Mouse (Mus musculus) intestine, postnatal 0 days (tissue): ENCODE data around the gene Vrk2. TPM values are rescaled to one million over a fixed set of nuclear protein-coding genes. Genes with fewer than 3 reads are reported as not detected.

ENCODE experiments used
- ATAC-seq: fragments of 200-750 bp; cut with Nextera tagmentation; 2 replicates; pipeline ENCODE4 v1.8.0; 2017; ENCODE audit warnings: mild to moderate bottlenecking, moderate TSS enrichment, moderate library complexity
- H3K27ac ChIP-seq: fragments of 300-500 bp; sonication (generic); 2 replicates; pipeline ENCODE4 v1.5.1; 2014; ENCODE audit warnings: mild to moderate bottlenecking, low read depth, low read length, moderate library complexity
- H3K27me3 ChIP-seq: fragments of 300-500 bp; sonication (generic); replicated peaks from 2 replicates; pipeline ENCODE4 v1.6.1; 2014; ENCODE audit warnings: low read length, mixed read lengths; ENCODE audit not compliant: control insufficient read depth, insufficient read depth
- H3K36me3 ChIP-seq: fragments of 300-500 bp; sonication (generic); 2 replicates; pipeline ENCODE4 v1.6.1; 2014; ENCODE audit warnings: mild to moderate bottlenecking, moderate library complexity; ENCODE audit not compliant: control insufficient read depth, insufficient read depth
- H3K4me1 ChIP-seq: fragments of 300-500 bp; sonication (generic); replicated peaks from 2 replicates; pipeline ENCODE4 v1.6.1; 2014; ENCODE audit warnings: antibody characterized with exemption, low read length, mixed read lengths; ENCODE audit not compliant: control insufficient read depth, insufficient read depth
- H3K4me2 ChIP-seq: fragments of 300-500 bp; sonication (generic); replicated peaks from 2 replicates; pipeline ENCODE4 v1.6.1; 2014; ENCODE audit warnings: low read depth, mild to moderate bottlenecking, moderate library complexity
- H3K4me3 ChIP-seq: fragments of 300-500 bp; sonication (generic); 2 replicates; pipeline ENCODE4 v1.5.1; 2014; ENCODE audit warnings: low read depth, low read length
- H3K9ac ChIP-seq: fragments of 300-500 bp; sonication (generic); 2 replicates; pipeline ENCODE4 v1.6.1; 2014; ENCODE audit warnings: mild to moderate bottlenecking, low read depth, low read length
- H3K9me3 ChIP-seq: fragments of 300-500 bp; sonication (generic); 2 replicates; pipeline ENCODE4 v1.6.1; 2016; ENCODE audit warnings: mixed run types; ENCODE audit not compliant: control insufficient read depth
- CTCF ChIP-seq: sonication (generic); IDR thresholded peaks from 2 replicates; pipeline ENCODE4 v1.5.1; 2016; ENCODE audit warnings: low read depth, mild to moderate bottlenecking, control low read depth, antibody characterized with exemption, moderate library complexity
- WGBS: fragments of 180-500 bp; shearing (Covaris S2); extraction: QIAGEN DNeasy Blood & Tissue Kit; methylation state at CpG from one replicate; pipeline ENCODE4 v1.1.7; 2014; 5-methylcytosine and 5-hydroxymethylcytosine counted together
- polyA plus RNA-seq: library from polyadenylated mRNA; unstranded; fragments of >200 nt; fragmentation: Nextera tagmentation; extraction: Ambion mirVana; gene quantifications from 2 replicates; pipeline ENCODE4 v1.2.1, GENCODE M21; 2015

Vrk2 gene
- 10.1 TPM in 2 replicates for polyA plus RNA-seq

- Histone ChIP-seq H3K36me3 (no peaks in the 10 kb centered on the region), H3K4me2 (peak within 1 kb of the TSS; percentile 73), H3K4me3 (peak within 1 kb of the TSS; percentile 90), H3K9ac (peak within 1 kb of the TSS; percentile 79), H3K4me1 (peaks cover 5% of the 10 kb centered on the region; the same call in 1 of the 2 replicates), H3K27ac (peak within 1 kb of the TSS; percentile 79), H3K27me3 (no peaks in the 10 kb centered on the region), H3K9me3 (no peaks in the 10 kb centered on the region)
- peak; percentile 62 for TF ChIP-seq CTCF
- peak; percentile 99 for ATAC-seq
- WGBS, result under 1% methylated on average over 55 of the region's 60 CpGs
Measured at GRCm38 (mm10) chr11:26593061-26594059, at the start of gene Vrk2, which contains the start of gene Gm6899. TSS of gene Vrk2 (minus strand) at chr11:26593999. TSS of gene Gm6899 (plus strand) at chr11:26593241.

- 85% methylated on average over 1 of the region's 1 CpGs for WGBS
- no peaks in the 10 kb centered on the region for H3K9me3 ChIP-seq
- H3K27me3 ChIP-seq, result no peaks in the 10 kb centered on the region
- H3K27ac ChIP-seq, result no peak overlapping the region
- H3K4me3 ChIP-seq, result no peak overlapping the region
- H3K4me2 ChIP-seq, result no peak overlapping the region
- no peak for ATAC-seq
- TF ChIP-seq CTCF, result no peak
- H3K36me3 ChIP-seq, result no peaks in the 10 kb centered on the region
- H3K9ac ChIP-seq, result no peak overlapping the region
- no peaks in the 10 kb centered on the region for H3K4me1 ChIP-seq
Measured at GRCm38 (mm10) chr11:26642141-26642540, 48.3 kb upstream of the Vrk2 start.

DNA sequence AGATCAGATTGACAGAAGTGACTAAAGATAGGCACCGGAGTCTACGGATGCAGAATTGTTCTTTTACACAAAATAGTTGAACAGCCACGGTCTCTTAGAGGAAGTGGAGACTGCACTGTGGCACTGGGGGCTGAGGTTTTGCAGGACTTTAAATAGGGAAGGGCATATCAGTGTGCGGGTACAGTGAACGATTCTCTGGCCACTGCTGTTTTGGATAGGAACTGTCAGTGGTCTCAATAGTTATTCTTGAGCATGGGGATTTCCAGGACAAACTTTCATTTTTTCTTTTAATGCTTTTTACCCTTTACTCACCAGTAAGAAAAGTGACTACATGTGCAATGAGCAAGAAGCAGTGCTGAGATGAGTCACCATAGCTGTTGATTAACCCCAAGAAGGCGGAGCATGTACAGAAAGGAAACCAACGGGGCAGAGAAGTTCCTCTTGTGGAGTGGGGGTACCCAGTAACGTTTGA is 46.6 kb upstream of the Vrk2 start:
- H3K4me1 ChIP-seq, result no peaks in the 10 kb centered on the region
- H3K4me2 ChIP-seq, result 0 out of 2 replicates have a peak overlapping the region, but pooled peaks have one; percentile 10
- 59% methylated on average over 8 of the region's 8 CpGs for WGBS
- H3K27ac ChIP-seq, result no peak overlapping the region
- H3K4me3 ChIP-seq, result no peak overlapping the region
- H3K27me3 ChIP-seq, result no peaks in the 10 kb centered on the region
- no peak overlapping the region for H3K9ac ChIP-seq
- no peak for TF ChIP-seq CTCF
- no peaks in the 10 kb centered on the region for H3K36me3 ChIP-seq
- ATAC-seq, result no peak
- no peaks in the 10 kb centered on the region for H3K9me3 ChIP-seq

DNA sequence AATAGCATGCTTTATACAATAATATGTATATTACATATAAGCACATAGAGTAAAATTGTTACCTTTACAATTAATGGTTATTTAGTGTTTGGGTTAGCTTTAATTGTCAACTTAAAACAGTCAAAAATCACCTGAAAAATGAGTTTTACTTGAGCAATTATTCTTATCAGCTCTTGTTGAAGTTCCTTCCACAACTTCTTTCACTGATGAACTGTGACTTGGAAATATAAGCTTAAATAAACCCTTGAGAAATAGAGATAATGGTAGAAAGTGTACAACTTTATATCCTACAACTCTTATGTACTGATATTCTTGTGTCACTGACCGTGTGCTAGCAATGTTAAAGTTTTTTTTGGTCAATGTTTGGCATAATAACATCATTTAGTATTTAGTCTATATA is 42.4 kb upstream of the Vrk2 start:
- no peak for TF ChIP-seq CTCF
- H3K4me2 ChIP-seq, result no peak overlapping the region
- H3K4me1 ChIP-seq, result no peaks in the 10 kb centered on the region
- no peak overlapping the region for H3K9ac ChIP-seq
- no peaks in the 10 kb centered on the region for H3K36me3 ChIP-seq
- no peak overlapping the region for H3K4me3 ChIP-seq
- no peaks in the 10 kb centered on the region for H3K27me3 ChIP-seq
- ATAC-seq, result no peak
- H3K9me3 ChIP-seq, result no peaks in the 10 kb centered on the region
- no peak overlapping the region for H3K27ac ChIP-seq
- WGBS, result 70% methylated on average over 1 of the region's 1 CpGs

GRCm38 (mm10) chr11:26622727-26623126 is 28.9 kb upstream of the Vrk2 start:
- Histone ChIP-seq H3K9me3 (no peaks in the 10 kb centered on the region), H3K27me3 (no peaks in the 10 kb centered on the region), H3K4me1 (no peaks in the 10 kb centered on the region), H3K4me3 (no peak overlapping the region), H3K36me3 (no peaks in the 10 kb centered on the region), H3K9ac (no peak overlapping the region), H3K27ac (no peak overlapping the region), H3K4me2 (no peak overlapping the region)
- WGBS, result 77% methylated on average over 5 of the region's 5 CpGs
- no peak for TF ChIP-seq CTCF
- no peak for ATAC-seq

- 85% methylated on average over 2 of the region's 2 CpGs for WGBS
- H3K4me3 ChIP-seq, result no peak overlapping the region
- H3K27me3 ChIP-seq, result no peaks in the 10 kb centered on the region
- H3K9ac ChIP-seq, result no peak overlapping the region
- ATAC-seq, result no peak
- H3K36me3 ChIP-seq, result no peaks in the 10 kb centered on the region
- no peak for TF ChIP-seq CTCF
- no peaks in the 10 kb centered on the region for H3K9me3 ChIP-seq
- no peak overlapping the region for H3K27ac ChIP-seq
- no peak overlapping the region for H3K4me2 ChIP-seq
- no peaks in the 10 kb centered on the region for H3K4me1 ChIP-seq
Measured at GRCm38 (mm10) chr11:26618475-26619223, 24.9 kb upstream of the Vrk2 start.
